Mouse (Mus musculus) MN1 (cell line): ENCODE measurements around the gene Slc37a1.
A peak's percentile ranks its signal among the peaks of the same experiment; 100 is the strongest.

ENCODE experiments used
- DNase-seq: peaks from one replicate; pipeline ENCODE4 v3.0.0-alpha.2; 2016; ENCODE audit warnings: low spot score

The Slc37a1 gene

GRCm38 (mm10) chr17:31294363-31295214, 8.0 kb downstream of the Slc37a1 start:
- no peak for DNase-seq

DNA sequence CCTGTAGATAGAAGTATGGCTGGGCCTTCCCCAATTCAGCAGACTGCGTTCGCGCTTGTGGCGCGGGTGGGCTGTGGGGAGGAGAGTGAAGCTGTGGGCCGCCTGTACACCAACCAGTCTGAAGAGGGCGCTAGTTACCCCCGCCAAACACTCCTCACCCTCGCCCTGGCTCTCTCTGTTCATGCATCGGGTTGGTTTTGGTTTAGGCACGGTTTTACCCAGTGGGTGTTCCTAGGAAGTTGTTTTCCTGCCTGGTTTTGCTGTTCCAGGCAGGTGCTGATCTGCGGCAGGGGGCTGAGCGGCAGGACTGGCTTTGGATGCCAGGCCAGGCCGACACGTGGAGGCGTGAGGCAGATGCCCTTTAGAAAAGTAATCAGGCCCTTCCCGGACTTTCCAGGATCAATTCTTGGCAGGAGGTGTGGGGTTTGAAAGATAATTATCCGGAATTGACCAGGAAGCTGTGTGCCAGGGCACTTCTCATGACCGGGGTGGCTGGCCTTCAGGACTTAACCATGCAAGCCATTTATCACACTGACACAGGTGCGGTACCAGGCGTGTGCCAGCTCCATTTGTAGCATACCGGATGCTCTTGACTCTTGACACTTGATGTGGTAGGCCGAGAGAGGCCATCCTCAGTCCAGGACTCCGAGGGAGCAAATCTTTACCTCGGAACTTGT, 8.8 kb downstream of the Slc37a1 start:
- peak; percentile 68 for DNase-seq

DNA sequence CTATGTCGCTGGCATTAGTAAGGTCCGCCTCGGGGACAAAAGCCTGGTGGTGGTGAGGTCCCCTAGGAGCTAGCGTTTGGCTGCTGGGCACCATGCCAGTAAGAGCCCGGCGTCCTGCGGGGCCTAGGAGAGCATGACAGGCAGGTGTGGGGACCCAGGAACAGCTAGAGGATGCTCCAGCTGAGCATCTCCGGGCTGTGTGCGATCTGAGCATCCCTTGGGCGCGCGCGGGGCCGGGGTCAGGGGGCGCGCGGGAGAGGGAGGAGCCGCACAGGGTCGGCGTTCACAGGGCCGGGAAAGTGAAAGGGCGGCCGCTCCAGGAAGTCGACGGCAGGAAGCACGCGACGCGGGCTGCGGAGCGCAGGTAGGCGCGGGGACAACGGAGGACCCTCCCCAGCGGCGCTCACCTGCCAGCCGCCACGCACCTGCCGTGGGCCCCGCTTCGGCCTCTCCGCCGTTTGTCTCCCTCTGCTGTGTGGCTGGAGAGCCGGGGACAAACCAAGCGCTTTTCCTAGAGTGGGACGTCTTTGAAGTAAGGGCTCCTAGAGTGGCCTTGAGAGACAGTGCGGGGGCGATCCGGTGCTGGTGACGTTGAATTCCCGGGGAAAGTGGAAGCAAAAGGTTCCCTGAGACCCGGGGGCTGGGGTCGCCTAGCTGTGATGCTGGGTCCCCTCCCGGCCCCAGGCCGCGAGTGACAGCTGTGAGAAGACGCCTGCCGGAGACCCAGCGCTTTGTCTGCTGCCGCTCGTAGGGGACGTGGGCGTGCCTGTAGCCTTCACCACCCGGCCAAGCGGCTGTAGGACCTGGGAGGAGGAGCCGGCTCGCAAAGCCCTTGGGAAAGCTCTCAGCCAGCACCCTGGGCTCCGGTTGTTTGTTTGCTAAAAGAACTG, 9.5 kb downstream of the Slc37a1 start:
- DNase-seq: peak; percentile 79

GRCm38 (mm10) chr17:31297521-31297939, 10.9 kb downstream of the Slc37a1 start:
- DNase-seq: peak; percentile 31

DNA sequence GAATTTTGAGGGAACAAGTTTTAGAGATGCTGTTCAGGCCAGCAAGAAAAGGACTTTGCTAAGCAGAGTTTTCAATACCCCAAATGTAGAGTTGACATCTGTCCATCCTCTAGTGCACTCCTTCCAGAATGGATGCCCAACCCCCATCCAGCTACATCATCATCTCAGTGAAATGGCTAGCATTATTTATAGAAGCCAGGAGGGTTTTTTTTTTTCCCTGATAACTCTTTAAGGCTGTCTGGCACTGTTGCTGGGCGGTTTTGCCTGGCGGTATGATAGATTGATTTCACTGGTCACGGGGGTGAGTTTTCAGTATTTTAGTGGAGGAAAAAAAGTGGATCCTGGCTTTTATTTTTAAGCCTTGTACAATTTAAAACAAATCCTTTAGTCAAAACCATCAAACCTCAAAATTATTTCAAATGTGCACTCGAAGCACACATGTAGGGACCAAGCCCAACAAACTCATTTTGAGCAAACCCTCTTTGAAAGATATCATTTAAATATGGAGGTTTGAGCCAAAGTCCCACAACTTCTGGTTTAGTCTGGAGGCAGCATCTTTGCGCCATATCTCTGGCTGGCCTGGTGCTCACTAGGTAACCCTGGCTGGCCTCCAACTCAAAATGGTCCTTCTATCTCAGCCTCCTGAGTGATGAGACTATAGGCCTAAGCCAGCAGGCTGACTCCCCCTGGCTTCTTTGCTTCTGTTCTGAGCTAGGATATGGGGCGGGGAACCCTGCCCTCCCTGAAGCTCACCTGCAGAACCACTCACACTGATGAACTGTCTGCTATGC, 12.0 kb downstream of the Slc37a1 start:
- no peak for DNase-seq

DNA sequence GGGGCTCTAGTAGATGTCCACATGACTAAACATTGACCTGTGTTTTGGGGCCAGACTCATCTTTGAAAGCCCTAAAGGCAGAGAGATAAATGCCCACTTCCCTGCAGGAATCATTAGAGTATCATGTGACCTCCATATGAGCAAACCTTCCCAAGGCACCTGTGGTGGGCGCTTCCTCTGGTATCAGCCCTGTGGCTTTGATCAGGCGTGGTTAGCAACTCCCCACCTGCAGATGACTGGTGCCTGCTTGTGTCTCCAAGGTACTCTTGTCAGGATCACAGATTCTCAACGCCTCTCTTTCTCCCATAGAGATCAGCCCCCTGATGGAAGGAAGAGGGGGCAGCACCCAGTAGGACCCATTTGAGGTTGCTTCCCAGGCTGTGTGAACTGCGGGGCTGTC, 13.4 kb downstream of the Slc37a1 start:
- DNase-seq: no peak

DNA sequence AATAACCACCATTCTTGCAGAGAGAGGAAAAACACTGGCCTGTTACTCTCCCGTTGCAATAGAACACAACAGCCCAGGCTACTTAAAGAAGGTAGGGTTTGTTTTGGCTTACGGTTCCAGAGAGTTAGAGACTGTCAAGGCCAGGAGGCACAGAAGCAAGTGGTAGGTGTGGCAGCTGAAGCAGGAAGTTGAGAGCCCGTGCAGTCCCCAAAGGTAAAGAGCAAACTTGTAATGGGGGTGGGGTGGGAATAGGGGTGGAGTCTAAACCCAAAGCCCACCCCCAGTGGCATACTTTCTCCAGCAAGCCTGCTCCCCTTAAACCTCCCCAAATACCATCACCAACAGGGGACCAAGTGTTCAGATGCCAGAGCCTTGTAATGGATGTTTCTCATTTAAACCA, 14.1 kb downstream of the Slc37a1 start:
- no peak for DNase-seq

DNA sequence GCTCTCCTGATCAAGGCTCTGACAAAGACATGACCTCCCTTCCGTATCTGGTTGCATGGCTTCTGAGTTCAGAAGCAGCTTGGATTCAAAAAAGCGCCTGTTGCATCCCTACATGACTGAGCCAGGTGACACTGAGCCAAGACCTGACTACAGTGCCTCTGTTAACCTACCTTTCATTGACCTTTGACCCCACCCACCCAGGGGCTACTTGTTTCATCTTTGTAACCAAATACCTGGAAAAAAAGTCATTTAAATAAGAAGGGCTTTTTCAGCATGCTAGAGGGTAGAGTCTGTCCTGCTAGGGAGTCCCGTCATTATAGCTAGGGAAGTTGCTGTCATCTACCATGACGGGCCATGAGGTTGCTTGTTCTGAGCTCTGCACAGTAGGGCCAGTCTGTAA, 16.8 kb downstream of the Slc37a1 start:
- DNase-seq: no peak

- no peak for DNase-seq
Measured at GRCm38 (mm10) chr17:31304895-31305775, 18.5 kb downstream of the Slc37a1 start.

DNA sequence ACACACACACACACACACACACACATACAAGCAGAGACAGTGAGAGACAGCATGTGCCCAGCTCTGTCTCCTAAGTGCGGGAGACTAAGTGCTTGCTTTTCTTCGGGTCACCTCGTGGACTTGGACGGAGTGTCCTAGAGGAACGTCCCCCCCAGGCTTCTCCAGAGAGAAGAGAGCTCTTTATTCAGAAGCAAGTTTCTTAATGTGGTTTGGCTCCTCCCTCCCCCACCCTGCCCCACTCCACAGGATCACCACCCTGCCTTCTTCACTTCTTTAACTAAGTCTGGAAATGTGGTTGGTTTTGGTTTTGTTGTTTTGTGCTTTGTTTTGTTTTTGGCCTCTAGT, 19.2 kb downstream of the Slc37a1 start:
- DNase-seq: no peak

DNA sequence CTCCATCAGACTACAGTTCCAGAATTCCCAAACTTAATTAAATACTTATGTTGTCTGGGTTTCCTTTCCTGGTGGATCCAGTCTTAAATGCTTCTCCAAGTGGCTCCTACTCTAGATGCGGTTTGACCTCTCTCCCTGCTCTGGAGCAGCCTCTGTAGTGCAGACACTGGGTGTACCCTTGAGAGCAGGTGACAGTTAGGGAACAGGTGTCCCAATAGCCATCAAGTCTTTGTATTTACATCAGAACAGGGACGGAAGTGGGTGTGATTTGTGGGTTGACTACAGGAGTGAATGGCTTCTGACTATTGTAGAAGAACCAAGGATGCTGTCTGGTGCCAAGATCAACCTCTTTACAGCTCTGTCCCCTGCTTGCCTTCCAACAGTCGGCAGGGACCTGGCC, 21.2 kb downstream of the Slc37a1 start:
- DNase-seq: no peak

GRCm38 (mm10) chr17:31308291-31308816, 21.8 kb downstream of the Slc37a1 start:
- DNase-seq: no peak

DNA sequence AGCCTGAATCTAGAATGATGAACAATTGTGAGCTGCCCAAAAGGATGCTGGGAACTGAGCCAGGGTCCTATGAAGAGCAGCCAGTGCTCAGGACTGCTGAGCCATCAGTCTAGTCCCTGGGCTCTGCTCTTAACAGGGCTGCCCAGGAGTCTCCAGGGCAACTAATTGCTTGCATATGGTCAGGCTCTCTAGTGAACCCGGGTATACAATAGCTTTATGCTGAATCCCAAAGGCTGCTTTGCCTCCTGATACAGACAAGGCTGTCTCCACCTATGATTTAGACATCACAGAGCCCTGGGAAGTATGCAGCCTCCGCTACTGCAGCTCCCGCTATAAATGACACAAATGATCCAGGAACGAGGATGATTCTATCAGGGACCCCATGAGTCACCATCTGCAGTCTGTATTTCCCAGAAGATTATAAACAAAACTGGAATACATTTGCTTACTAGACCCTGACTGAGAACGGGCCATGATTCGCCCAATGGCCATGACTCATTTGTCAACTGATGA, 22.7 kb downstream of the Slc37a1 start:
- peak; percentile 82 for DNase-seq

- no peak for DNase-seq
Measured at GRCm38 (mm10) chr17:31311047-31311446, 24.5 kb downstream of the Slc37a1 start.

- DNase-seq: no peak
Measured at GRCm38 (mm10) chr17:31312648-31313047, 26.1 kb downstream of the Slc37a1 start.

DNA sequence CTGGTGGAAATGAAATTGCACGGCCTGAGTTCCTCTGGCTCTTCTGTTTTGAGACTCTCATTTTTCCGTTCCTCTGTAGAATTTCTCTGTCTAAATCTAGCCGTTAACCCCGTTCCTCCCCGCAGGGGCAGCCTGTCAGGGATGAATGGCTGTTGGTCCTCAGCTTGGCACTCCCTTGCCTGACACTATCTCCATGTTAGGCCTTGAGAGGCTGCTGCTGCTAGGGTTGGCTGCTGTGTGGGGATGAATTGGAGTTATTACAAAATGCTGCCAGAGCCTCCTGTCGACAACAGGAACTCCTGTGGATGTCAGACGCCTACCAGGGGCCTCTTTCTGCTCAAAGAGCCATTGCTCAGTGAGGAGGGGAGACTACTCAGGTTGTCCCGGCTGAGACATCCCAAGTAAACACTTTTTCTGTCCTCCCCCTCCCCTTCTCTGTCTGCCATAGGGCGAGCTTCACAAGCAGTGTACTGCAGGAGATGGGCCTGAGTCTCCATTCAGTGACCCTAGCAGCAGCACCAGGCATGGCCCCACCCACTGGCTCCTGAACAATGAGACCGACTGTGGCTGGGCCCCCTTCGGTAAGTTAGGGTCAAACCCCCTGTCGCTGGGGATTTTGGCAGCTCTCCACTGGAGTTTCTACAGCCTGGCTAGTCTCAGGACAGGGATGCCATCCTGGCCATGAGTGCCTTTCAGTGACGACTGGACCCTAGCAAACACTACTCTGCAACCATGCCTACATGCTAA, 28.6 kb downstream of the Slc37a1 start:
- no peak for DNase-seq

GRCm38 (mm10) chr17:31315993-31316392, 29.4 kb downstream of the Slc37a1 start:
- DNase-seq: no peak

DNA sequence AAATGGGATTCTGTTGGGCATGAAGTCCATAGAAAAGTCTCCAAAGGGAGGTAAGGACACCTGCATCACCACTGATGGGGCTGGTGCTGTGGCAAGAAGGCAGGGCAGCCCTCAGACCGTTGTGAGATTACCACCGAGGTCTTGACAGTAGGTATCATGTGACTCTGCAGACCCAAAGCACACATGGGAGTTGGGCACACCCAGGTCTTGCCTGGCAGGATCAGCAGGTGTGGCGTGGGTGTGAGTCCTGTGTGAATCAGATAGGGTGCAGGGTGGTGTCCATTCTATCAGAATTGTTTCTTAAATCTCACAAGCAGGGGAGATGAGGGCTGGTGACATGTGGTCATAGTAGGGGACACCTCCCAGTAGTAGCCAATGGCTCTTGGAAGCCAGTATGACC, 30.4 kb downstream of the Slc37a1 start:
- no peak for DNase-seq

DNA sequence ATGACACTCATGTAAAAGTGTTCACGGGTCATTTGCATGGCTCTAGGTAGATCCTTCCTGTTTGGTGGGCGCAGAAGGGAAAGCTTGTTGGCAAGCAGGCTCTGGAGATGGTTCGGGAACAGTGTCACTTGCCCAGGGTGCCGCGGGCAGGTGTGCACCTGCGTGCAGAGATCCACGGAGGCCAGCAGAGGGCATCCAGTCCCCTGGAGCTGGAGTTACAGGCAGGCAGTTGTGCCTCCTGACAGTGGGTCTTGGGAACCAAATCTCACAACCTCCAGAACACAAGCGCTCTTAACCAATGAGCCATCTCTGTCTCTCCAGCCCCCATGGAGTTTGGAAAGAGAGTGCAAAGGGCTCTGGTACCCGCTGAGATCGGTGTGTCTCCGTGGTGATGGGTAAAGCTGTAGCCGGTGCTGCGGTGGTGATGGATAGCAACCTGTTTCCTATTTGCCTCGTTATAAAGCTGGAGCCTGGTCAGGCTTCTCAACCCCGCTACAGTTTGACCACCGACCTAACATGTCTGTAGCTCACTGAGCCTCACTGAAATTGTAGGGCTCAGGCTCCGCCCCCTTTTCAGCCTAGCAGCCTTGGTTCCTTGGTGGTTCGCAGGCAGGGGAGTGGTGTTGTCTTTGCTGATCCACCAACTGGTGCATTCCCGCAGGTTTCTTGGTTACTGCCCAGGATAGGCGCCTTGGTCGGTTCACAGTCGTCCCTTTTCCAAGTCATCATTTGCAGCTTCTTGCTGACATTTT, 31.1 kb downstream of the Slc37a1 start:
- no peak for DNase-seq
